Mouse (Mus musculus): Measurements from ENCODE around the gene Sez6l.

DNA sequence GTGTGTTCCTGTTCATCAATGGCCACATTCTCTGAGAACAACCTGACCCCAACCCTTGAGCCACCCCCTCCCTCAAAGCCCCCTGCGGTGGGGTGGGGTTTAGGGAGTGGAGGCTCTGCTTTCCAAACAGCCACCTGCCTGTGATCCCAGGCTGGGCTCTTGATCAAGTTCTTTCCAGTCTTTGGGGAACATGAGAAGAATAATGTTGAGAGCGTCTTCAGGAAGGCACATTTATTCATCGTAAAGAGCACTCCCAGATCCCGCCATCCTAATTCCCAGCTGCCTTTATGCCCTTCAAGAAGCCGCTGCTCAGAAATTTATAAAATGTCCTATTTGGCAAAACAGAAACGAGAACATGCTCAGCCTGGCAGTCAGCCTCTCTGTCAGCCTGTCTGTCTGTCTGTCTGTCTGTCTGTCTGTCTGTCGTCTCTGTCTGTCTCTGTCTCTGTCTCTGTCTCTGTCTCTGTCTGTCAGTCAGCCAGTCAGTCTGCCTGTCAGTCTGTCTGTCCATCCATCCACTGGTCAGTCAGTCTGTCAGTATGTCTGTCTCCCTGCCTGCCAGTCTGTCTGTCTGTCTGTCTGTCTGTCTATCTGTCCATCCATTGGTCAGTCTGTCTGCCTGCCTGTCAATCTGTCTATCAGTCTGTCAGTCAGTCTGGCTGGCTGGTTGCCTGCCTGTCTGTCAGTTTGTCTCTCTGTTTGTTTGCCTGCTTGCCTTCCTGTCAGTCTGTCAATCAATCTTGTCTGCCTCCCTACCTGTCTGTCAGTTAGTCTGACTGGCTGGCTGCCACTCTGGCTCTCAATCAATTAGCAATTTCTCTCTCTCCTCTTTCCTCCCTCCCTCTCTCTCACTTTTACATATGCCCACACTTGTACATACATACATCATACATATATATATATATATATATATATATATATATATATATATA lies 19.0 kb upstream of the Sez6l start:
- TF ChIP-seq CTCF (conservative IDR thresholded peaks at IDR 0.05 in 1 of 2, IDR thresholded peaks at IDR 0.05 in 1 of 2; ENCODE audit: low read depth in 2 of 2, low read length in 2 of 2) (no peak), POLR2A (IDR thresholded peaks at IDR 0.05; ENCODE audit: low read depth, low read length) (no peak), MAFK (IDR thresholded peaks at IDR 0.05; ENCODE audit: insufficient replicate concordance, low read length) (no peak), ZMIZ1 (IDR thresholded peaks at IDR 0.05; ENCODE audit: low read depth, low read length) (no peak), CHD1 (IDR thresholded peaks at IDR 0.05; ENCODE audit: low read depth, low read length) (no peak)
